7 mouse cellular contexts compared by ENCODE assay signal in genomic region chr2:164866741-164867551, GRCm38 (mm10). TPM values are rescaled to one million over a fixed set of nuclear protein-coding genes. Genes with fewer than 3 reads are reported as not detected.
DNase-seq lines count a peak whose midpoint lies in the region; ATAC-seq and TF ChIP-seq lines count a peak whose summit lies in the region.

No protein-coding gene starts in this region.

- H3K9me3 ChIP-seq in ES-E14 (ENCODE audit: control insufficient read depth, insufficient read depth, low read depth, low read length), result no peaks in the 10 kb centered on the region
- H3K9me3 ChIP-seq in kidney, embryonic 16.5 days (ENCODE audit: low read length), result peaks cover 4% of the 10 kb centered on the region; the same call in 1 of the 2 replicates

- peak; percentile 73 for DNase-seq in CD4-positive helper T cell, adult 2 months (ENCODE audit: low read depth, low spot score)
- peak; percentile 70 for DNase-seq in ES-E14 (ENCODE audit: low read depth, low spot score)
- peak; percentile 99 for DNase-seq in heart, adult 11 months
- DNase-seq in right cerebral cortex, postnatal 36 days (ENCODE audit: low spot score in 2 of 2), result no peak
- DNase-seq in cerebellum, postnatal 25 days, result no peak

- ATAC-seq in kidney, embryonic 16.5 days (ENCODE audit: low FRiP score, low TSS enrichment), result no peak
- ATAC-seq in megakaryocyte progenitor cell, adult 5-6 weeks (replicated peaks; ENCODE audit: poor library complexity), result peak; percentile 47

- H3K27me3 ChIP-seq in kidney, embryonic 16.5 days (ENCODE audit: insufficient read depth, low read length), result no peaks in the 10 kb centered on the region

- H3K36me3 ChIP-seq in ES-E14 (ENCODE audit: control insufficient read depth, insufficient read depth, low read length, poor library complexity, severe bottlenecking), result no peaks in the 10 kb centered on the region
- H3K36me3 ChIP-seq in kidney, embryonic 16.5 days (ENCODE audit: insufficient read depth, low read length), result no peaks in the 10 kb centered on the region

- in situ Hi-C loops in ES-E14 (cut with MboI; ENCODE audit: low sequenced_read_pairs in 2 of 2, unreplicated experiment in 2 of 2), result no loop called here

- peak overlapping the region; percentile 14 to 17; a peak in 2 of 4 replicates for H3K4me3 ChIP-seq in ES-E14 (ENCODE audit: insufficient read depth in 1 of 2, low read depth in 1 of 2, low read length in 2 of 2, poor library complexity in 1 of 2, severe bottlenecking in 1 of 2)
- no peak overlapping the region for H3K4me3 ChIP-seq in kidney, embryonic 16.5 days (ENCODE audit: low read length)

- peak overlapping the region; percentile 27; the same call in 1 of the 2 replicates for H3K9ac ChIP-seq in ES-E14 (ENCODE audit: insufficient read depth, low read depth, low read length, poor library complexity, severe bottlenecking)
- H3K9ac ChIP-seq in kidney, embryonic 16.5 days (replicated peaks; ENCODE audit: low read length), result no peak overlapping the region

- peaks cover 4 to 21% of the 10 kb centered on the region in 2 experiments for H3K4me1 ChIP-seq in ES-E14 (ENCODE audit: control insufficient read depth in 2 of 2, insufficient read depth in 2 of 2, low read length in 2 of 2, poor library complexity in 1 of 2)
- H3K4me1 ChIP-seq in kidney, embryonic 16.5 days (ENCODE audit: insufficient read depth, low read length), result peaks cover 17% of the 10 kb centered on the region

- H3K4me2 ChIP-seq in kidney, embryonic 16.5 days (replicated peaks; ENCODE audit: low read depth, low read length), result no peak overlapping the region

- WGBS in kidney, embryonic 16.5 days, result 45% methylated on average over 16 of the region's 16 CpGs

- peak overlapping the region; percentile 83 for H3K27ac ChIP-seq in ES-E14 (ENCODE audit: insufficient read depth, low read depth, low read length, poor library complexity, severe bottlenecking)
- H3K27ac ChIP-seq in kidney, embryonic 16.5 days (ENCODE audit: low read length), result peak overlapping the region; percentile 48; the same call in 1 of the 2 replicates

TF ChIP-seq in ES-E14, 5 proteins besides CTCF, POLR2A, EP300 and RAD21:
- TF ChIP-seq ZC3H11A (IDR thresholded peaks at IDR 0.05; ENCODE audit: borderline replicate concordance, low read depth, low read length), result no peak
- peak; percentile 95 for TF ChIP-seq ZNF384 (IDR thresholded peaks at IDR 0.05; ENCODE audit: low read depth, low read length)

RNA-seq across cellular contexts. Expression of gene Pltp, which starts 9.4 kb away (rescaled TPM):
- 56.1 and 117 TPM in 2 replicates for total RNA-seq in ES-E14 (2012; rRNA removed)
- polyA plus RNA-seq in kidney, embryonic 16.5 days (2015; fragmentation: Nextera tagmentation; extraction: Ambion mirVana), result 44.8 and 47.5 TPM in 2 replicates
- total RNA-seq in megakaryocyte progenitor cell, adult 5-6 weeks (2015), result 0.10 TPM in 1 of 2 replicates, not detected in the other
- not detected in 2 replicates for total RNA-seq in megakaryocyte progenitor cell, adult 5-6 weeks (2017)

RNA-seq across cellular contexts. Expression of gene Pcif1, which starts 12.2 kb away (rescaled TPM):
- 30.4 and 39.5 TPM in 2 replicates for total RNA-seq in ES-E14 (2012; rRNA removed)
- 74.9 and 79.7 TPM in 2 replicates for polyA plus RNA-seq in kidney, embryonic 16.5 days (2015; fragmentation: Nextera tagmentation; extraction: Ambion mirVana)
- 34.1 and 36.3 TPM in 2 replicates for total RNA-seq in megakaryocyte progenitor cell, adult 5-6 weeks (2015)
- 21.7 and 40.4 TPM in 2 replicates for total RNA-seq in megakaryocyte progenitor cell, adult 5-6 weeks (2017)

RNA-seq across cellular contexts. Expression of gene Neurl2, which starts 33.7 kb away (rescaled TPM):
- total RNA-seq in ES-E14 (2012; rRNA removed), result 3.6 TPM in 2 replicates
- polyA plus RNA-seq in kidney, embryonic 16.5 days (2015; fragmentation: Nextera tagmentation; extraction: Ambion mirVana), result 8.8 and 9.0 TPM in 2 replicates
- 3.4 and 4.3 TPM in 2 replicates for total RNA-seq in megakaryocyte progenitor cell, adult 5-6 weeks (2015)
- 0.57 and 1.9 TPM in 2 replicates for total RNA-seq in megakaryocyte progenitor cell, adult 5-6 weeks (2017)

RNA-seq across cellular contexts. Expression of gene Ctsa, which starts 34.3 kb away (rescaled TPM):
- 103 and 216 TPM in 2 replicates for total RNA-seq in ES-E14 (2012; rRNA removed)
- 206 and 211 TPM in 2 replicates for polyA plus RNA-seq in kidney, embryonic 16.5 days (2015; fragmentation: Nextera tagmentation; extraction: Ambion mirVana)
- 69.5 and 69.8 TPM in 2 replicates for total RNA-seq in megakaryocyte progenitor cell, adult 5-6 weeks (2015)
- total RNA-seq in megakaryocyte progenitor cell, adult 5-6 weeks (2017), result 71.5 and 77.0 TPM in 2 replicates

RNA-seq across cellular contexts. Expression of gene Spata25, which starts 38.6 kb away (rescaled TPM):
- total RNA-seq in ES-E14 (2012; rRNA removed), result 0.95 and 1.1 TPM in 2 replicates
- polyA plus RNA-seq in kidney, embryonic 16.5 days (2015; fragmentation: Nextera tagmentation; extraction: Ambion mirVana), result not detected in 2 replicates
- not detected in 2 replicates for total RNA-seq in megakaryocyte progenitor cell, adult 5-6 weeks (2015)
- total RNA-seq in megakaryocyte progenitor cell, adult 5-6 weeks (2017), result not detected in 2 replicates

Comparison
In these comparisons a context has a peak if more than half of its experiments do, and no peak if none do; other contexts are left out.
1. DNase-seq: peak in CD4-positive helper T cell, adult 2 months (single experiment), ES-E14 (single experiment) and heart, adult 11 months (single experiment); none in right cerebral cortex, postnatal 36 days (0 of 2) and cerebellum, postnatal 25 days (0 of 2).
2. RNA of gene Pltp, which starts 9.4 kb away (total RNA-seq): 56.1 to 117 TPM in ES-E14; 0.10 TPM in megakaryocyte progenitor cell, adult 5-6 weeks; every median in the first group is over 10 times any median in the second.